Mouse (Mus musculus): ENCODE results near the gene Rap1gap2.
A peak's percentile ranks its signal among the peaks of the same experiment; 100 is the strongest.

Gene Rap1gap2

GRCm38 (mm10) chr11:74610545-74611176, at the start of gene Rap1gap2:
Gene Rap1gap2, minus strand, starts transcription at chr11:74610915.
- no peak for DNase-seq

GRCm38 (mm10) chr11:74660336-74660735, 49.6 kb upstream of the Rap1gap2 start:
- no peak for DNase-seq

DNA sequence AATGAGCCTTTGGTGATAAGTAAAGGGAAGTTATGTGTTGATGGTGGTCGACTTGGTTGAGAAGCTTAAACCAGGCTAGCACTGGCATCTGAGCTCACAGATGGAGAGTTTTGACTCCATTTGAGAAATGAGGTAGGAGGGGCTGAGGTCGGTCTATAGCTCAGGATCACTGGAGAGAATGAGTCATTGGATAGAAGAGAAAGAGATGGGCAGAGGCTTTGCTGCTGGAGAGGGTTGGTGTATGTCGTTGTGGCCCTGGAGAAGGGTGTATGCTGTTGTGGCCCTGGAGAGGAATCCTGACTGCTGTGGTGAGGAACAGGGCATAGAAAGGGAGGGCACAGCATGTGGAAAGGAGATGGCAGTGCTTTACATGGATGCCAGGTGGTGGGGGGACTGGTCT, 45.2 kb upstream of the Rap1gap2 start:
- DNase-seq, result no peak

- DNase-seq, result peak; percentile 39
Observed at GRCm38 (mm10) chr11:74653385-74653784, 42.7 kb upstream of the Rap1gap2 start.

DNA sequence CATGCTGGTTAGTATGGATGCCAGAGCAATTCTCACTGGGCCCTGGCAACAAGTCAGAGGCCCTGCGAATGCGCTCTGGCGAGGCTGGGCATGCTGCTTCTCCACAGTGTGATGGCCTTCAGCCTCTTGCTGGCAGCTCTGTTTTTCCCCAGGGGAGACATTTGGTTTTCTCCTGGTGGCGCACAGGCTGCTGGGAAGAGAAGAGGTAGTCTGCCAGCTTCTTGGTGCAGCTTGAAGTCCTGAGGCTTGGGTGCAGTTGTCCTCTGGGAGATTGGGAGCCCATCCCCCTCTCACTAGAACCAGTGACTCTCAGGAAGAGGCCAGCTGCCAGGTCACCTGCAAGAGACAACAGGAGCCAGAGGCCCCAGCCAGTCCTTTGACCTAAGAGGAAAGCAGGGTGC, 42.1 kb upstream of the Rap1gap2 start:
- peak; percentile 83 for DNase-seq

DNA sequence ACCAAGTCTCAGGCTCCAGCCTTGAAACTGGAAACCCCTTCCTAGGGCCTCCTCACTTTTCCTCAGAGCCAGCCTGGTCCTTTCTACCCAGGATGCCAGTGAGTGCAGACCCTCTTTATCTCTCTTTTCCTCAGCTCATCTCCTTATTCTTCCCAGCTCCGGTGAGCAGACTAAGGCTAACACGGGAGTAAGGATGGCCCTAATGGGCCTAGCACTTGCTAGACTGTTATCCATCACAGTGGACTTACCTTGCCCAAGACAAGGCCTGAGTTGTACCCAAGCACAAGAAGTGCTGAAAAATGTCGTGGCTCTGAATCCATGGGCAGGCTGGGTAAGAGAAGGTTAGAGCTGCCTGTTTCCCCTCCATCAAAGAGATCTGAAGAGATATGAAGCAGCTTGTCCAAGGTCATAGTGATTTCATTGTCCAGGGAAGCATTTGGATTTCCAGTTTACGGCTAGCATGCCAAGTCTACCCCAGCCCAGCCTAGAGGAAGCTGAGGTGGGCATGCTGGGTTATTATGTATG, 39.9 kb upstream of the Rap1gap2 start:
- no peak for DNase-seq

- peak; percentile 93 for DNase-seq
Observed at GRCm38 (mm10) chr11:74649647-74650551, 39.2 kb upstream of the Rap1gap2 start.

DNA sequence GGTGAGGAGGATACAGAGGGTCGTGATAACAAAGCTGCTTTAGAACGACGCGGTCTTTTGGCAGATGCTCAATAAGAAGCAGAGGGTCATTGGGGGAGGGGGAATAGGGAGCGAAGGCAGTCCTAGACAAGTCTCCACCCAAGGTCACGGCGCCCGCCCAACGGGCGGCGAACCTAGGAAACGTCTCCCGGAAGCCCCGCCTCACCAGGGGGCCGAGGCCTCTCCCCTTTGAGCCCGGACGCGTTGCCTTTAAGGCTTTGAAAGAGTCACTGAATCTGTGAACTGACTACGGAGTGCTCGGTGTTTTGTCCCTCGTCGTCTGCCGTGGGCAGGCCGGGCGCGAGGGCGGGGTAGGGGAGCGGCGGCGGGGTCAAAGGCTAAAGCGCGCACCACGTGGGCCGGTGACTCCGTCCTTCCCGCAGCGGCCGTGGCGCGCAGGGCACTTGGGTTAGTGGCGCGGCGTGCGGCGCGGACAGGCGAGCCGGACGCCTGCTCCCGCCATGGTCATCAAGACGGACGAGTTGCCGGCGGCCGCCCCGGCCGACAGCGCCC, 38.5 kb upstream of the Rap1gap2 start, which contains the start of gene Cluh:
Gene Cluh, plus strand, starts transcription at position 401 of the 552 bp plus-strand sequence.
- peak; percentile 99 for DNase-seq

DNA sequence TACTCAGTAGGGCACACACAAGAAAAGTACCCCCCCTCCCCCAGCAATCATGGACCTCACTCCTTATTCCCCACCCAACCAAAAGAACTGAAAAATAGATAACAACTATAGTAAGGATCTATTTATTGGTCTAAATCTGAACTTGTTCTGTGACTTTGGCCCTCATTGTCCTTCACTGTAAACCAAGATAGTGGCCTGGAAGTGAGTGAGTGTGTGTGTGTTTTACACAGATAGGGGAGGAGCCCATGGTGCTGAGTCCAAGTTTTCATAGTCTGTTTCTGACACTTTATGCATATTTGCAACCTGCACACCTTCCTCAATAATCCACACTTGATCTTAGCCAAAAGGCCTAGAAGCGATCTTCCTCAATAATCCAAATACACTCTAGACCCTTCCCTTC, 38.0 kb upstream of the Rap1gap2 start:
- DNase-seq, result no peak

DNA sequence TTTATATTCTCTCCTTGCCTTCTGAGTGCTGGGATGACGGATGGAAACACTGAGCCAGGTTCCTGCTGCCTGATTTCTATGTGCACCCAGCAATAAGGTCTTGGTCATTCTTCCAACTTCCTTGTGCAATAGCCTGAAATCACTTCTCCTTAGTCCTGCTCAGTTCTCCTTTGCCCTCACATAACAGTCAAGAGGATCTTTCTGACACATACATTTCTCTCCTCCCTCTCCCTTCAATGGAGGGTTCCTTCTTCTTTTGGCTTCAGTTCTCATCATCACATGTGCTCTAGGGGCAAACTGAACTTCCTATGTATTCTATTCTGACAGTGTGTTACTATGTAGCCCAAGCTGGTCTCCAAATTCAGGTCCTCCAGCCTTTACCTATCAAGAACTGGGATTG, 37.3 kb upstream of the Rap1gap2 start:
- no peak for DNase-seq

- no peak for DNase-seq
Observed at GRCm38 (mm10) chr11:74639628-74640027, 28.9 kb upstream of the Rap1gap2 start.

DNA sequence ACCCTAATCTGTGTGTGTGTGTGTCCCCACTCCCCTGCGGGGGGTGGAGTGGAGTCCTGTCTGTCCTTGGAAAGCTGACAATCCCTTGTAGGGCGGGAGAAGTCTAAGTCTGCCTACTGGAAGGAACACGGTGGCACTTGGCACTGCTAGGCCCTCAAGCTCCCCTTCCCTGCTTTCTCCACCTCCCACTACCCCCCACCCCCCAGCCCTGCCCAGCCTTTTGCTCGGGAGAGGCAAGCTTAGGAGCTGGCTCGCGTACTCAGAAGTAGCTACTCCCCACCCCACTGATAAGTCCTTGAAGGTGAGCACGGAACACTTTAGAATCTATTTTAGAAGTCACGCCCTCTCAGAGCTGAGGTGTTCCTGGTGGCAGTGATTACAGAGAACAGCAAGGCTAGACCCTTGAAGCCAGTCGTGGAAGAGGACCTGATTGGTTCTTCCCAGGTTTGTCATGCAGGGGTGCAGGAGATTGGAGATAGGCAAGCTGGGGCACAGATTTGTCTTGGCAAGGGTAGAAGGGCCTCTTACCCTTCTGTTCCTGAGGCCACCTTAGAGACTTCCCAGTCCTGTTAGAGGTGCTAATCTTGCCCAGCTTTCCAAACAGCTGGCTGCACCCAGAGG, 28.2 kb upstream of the Rap1gap2 start:
- DNase-seq, result peak; percentile 23

DNA sequence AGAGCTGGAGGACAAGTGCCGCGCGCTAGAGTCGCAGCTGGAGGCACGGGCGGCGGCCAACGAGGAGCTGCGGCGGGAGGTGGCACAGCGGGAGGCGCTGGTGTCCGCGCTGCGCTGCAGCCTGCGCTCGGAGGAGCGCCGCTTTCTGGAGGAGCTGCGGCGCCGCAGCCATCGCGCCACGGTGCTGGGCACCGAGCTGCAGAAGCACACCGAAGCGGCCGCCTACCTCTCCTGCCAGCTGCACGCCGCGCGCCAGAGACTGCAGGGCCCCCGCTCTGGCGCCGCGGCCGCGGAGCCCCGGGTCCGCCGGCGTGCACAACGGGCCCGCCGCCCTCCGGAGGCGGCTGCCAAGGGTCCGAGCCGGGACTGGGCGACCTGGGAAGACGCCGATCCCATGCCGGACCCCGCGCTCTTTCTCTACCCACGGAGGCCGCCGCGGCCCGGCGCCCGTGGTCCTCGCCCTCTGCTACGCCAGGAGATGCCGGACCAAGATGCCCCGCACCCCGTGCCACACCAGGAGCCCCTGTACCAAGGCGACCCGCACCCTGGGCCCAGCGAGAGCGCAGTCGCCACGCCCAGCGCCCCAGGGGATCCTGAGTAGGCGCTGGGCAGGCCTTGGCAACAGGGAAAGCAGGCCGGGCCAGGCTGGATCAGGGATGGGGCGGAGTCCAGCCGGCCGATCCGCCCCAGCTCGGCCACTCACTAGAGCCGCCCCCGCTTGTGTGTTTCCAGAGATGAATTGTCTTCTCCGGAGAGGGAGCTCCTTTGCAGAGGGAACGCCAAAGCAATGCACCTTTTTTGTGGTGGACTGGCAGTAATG, 27.5 kb upstream of the Rap1gap2 start:
- peak; percentile 89 for DNase-seq

DNA sequence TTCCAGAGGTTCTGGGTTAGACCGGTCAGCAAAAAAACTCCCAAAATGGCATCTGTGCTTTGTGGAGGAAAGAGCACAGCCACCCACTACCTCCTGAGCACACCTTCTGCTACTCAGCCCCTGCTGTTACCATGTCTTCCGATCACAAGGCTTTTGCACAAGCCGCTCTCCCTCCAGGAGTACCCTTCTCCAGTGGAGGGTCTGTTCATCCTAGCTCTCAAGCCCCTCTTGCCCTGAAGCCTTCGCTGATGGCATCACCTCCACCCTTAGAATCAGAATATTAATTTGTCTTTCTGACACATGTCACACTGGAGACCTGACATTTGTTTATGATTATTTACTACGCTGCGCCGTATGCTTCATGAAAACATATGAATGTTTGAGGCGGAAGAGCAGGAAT, 26.8 kb upstream of the Rap1gap2 start:
- no peak for DNase-seq

DNA sequence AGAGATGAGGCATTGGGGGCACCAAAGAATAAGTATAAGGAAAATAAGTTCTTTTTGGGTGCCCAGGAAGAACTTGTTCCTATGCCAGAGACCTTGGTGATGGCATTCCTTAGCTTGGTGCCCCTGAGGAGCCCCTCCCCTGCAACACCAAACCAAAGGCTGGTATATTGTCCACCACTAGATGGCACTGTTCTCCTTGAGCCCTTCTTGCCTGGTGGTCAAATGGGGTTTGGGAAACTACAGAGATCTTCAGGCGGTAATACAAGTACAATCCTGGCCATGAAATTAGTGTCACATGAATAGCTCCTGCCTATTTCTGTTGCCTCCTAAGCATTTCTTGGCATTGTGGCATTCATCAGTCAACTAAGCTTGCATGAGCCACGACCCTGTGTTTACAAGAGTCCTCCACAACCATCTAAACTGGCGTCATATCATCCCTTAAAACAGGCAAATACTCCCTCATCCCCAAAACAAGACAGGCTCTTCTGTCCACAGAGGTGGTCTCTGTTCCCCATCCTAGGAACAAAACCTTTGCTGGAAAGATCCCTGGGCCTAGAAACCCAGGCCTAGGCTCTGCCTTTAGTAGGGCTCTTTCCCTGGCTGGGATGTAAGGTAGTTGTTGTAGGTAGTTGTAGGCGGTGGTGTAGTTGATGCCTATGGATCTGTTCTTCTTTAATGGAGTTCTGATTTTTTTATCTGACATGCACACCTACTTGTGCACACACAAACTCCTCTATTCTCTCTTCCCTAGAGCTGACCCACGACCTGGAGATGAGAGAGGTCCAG, 24.0 kb upstream of the Rap1gap2 start:
- peak; percentile 79 for DNase-seq

DNA sequence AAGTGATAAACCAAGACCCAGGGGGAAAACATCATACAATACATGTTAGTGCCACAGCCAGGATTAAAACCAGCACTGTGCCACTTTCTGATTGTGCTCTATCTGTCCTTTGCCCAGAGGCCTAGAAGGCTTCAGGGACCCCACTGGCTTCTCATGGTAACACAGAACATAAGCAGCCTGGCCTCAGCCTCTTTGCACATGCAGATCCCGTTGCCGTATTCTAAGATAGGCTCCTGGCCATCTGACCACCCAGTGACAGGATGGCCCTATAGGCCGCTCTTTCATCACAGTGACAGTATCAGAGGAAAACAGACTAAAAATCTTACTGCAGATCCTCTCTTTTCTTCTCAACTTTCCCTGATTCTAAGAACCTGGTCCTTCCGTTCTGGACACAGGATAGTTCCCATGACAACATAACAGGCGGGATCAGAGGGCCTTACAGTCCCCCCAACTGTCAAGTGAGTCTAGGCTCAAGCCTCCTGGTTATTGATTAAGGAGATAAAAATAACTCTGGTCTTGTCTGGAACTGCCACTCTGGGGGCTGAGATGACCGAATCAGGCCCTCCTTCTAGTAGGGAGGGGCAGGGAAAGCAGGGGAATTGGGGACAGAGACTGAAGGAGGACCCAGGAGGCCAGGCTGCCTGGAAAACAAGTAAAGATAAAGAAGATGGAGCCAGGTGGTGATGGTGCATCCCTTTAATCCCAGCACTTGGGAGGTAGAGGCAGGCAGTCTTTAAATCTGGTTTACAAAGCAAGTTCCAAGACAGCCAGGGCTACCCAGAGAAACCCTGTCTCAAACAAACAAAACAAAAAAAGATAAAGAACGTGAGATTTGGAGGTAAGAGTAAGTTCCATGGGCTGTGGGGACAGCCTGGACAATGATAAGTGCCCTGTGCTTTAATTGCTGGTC, 21.4 kb upstream of the Rap1gap2 start:
- DNase-seq, result no peak

GRCm38 (mm10) chr11:74627481-74627880, 16.8 kb upstream of the Rap1gap2 start:
- no peak for DNase-seq

DNA sequence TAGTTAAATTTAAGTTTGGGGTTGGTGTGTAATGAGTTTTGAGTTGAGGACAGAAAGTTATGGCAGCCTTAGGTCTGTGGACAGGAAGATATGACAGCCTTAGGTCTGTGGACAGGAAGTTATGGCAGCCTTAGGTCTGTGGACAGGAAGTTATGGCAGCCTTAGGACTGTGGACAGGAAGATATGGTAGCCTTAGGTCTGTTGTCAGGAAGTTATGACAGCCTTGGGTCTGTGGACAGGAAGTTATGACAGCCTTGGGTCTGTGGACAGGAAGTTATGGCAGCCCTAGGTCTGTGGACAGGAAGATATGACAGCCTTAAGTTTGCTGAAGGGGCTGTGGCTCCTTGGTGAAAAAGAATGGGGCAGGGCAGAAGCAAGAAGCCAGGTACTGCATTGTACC, 14.6 kb upstream of the Rap1gap2 start:
- DNase-seq, result no peak

DNA sequence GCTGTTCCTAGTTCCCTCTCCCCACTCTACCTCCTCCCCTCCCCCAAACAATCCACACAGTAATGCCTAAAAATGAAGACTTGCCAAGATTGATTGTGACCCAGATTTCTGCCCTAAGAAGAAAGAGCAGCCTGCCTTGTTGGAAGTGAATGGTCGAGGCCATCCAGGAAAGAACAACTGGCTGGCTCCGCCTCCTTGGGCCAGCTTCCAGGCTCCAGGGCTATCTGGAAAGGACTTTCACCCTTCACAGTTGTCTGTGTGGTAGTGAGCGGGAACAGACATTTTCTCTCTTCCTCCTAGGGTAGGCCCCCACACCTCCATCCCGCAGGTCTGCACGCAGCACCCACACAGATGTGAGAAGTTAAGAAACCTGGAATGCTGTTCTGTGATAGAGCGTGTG, 13.0 kb upstream of the Rap1gap2 start:
- peak; percentile 85 for DNase-seq

GRCm38 (mm10) chr11:74621974-74622669, 11.4 kb upstream of the Rap1gap2 start:
- DNase-seq, result no peak

All from kidney, adult 9 months (tissue).